7 mouse cellular contexts compared by ENCODE assay signal in the genomic region with DNA sequence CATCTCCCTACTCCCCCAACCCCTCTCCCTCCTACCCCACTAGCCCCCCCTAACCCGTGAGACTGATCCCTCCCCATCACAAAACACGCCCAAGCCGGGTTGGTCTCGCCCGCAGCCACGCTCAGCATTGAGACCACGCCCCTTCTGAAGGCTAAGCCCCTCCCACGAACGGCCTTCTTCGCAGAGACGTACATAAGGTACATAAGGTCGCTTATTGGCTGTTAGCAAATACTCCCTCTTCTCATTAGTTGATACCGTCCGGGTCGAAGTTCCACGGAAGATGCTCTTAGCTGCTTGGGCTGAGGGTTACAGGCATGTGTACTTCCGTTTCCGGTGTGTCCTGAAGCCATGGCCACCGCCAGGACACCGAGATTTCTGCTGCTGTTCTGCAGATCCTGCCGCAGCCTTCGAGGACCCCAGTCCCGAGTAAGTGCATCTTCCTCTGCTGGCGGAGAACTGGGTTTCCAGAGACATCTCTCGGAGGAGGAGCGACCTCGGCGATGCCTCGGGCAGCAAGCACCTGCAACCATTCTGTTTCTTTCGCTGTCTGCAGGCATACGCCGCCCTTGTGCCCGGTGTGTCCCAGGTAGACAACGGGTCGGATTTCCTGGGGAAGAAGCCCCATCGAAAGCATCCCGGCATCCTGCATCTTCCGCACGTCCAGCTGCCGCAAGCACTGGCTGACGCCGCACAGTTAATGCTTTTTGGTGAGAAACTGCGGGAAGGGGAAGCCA. TPM values are rescaled to one million over a fixed set of nuclear protein-coding genes. Genes with fewer than 3 reads are reported as not detected.
A peak's percentile ranks its signal among the peaks of the same experiment; 100 is the strongest.
DNase-seq lines count a peak whose midpoint lies in the region; ATAC-seq lines count a peak whose summit lies in the region.

Mettl17 (plus strand) TSS at position 245 of the 734 bp plus-strand sequence.

- peak within 1 kb of the TSS; percentile 71 for H3K4me3 ChIP-seq in intestine, embryonic 16.5 days (ENCODE audit: low read length)
- H3K4me3 ChIP-seq in midbrain, embryonic 11.5 days (ENCODE audit: low read depth, low read length) = peak within 1 kb of the TSS; percentile 74

- H3K9me3 ChIP-seq in intestine, embryonic 16.5 days (ENCODE audit: control insufficient read depth, low read length) = no peaks in the 10 kb centered on the region
- H3K9me3 ChIP-seq in midbrain, embryonic 11.5 days (ENCODE audit: control insufficient read depth, low read length) = no peaks in the 10 kb centered on the region

- intact Hi-C loops in left cerebral cortex, postnatal 36 days (cut with DNase I) = loop anchor here (5.0 to 10.0 kb wide), 2 partner anchors 128 to 220 kb away; partner anchors contain the start of gene Hnrnpc

- H3K9ac ChIP-seq in intestine, embryonic 16.5 days (ENCODE audit: low read depth, low read length) = peak within 1 kb of the TSS; percentile 77
- H3K9ac ChIP-seq in midbrain, embryonic 11.5 days (ENCODE audit: low read length) = peak within 1 kb of the TSS; percentile 68

- H3K4me2 ChIP-seq in intestine, embryonic 16.5 days (ENCODE audit: low read depth, low read length) = peak within 1 kb of the TSS; percentile 65
- H3K4me2 ChIP-seq in midbrain, embryonic 11.5 days = peak within 1 kb of the TSS; percentile 92

- H3K36me3 ChIP-seq in intestine, embryonic 16.5 days (ENCODE audit: control insufficient read depth, insufficient read depth, low read length) = peaks cover 17% of the 10 kb centered on the region
- peaks cover 15% of the 10 kb centered on the region for H3K36me3 ChIP-seq in midbrain, embryonic 11.5 days (ENCODE audit: control insufficient read depth, insufficient read depth, low read length)

- peaks cover 8% of the 10 kb centered on the region; the same call in 1 of the 2 replicates for H3K4me1 ChIP-seq in intestine, embryonic 16.5 days (ENCODE audit: control insufficient read depth, insufficient read depth, low read length)
- H3K4me1 ChIP-seq in midbrain, embryonic 11.5 days (ENCODE audit: control insufficient read depth, insufficient read depth, low read length) = peaks cover 10% of the 10 kb centered on the region

- WGBS in intestine, embryonic 16.5 days = under 1% methylated on average over 43 of the region's 43 CpGs
- under 1% methylated on average over 43 of the region's 43 CpGs for WGBS in midbrain, embryonic 11.5 days

- peak; percentile 99 for ATAC-seq in intestine, embryonic 16.5 days
- ATAC-seq in midbrain, embryonic 11.5 days (ENCODE audit: low FRiP score) = peak; percentile 96

- peak; percentile 94 for DNase-seq in adrenal gland, adult 8-10 months
- peak; percentile 98 for DNase-seq in embryo, embryonic 9.5 days (ENCODE audit: extremely low spot score)
- DNase-seq in gastrocnemius, postnatal 4 days (ENCODE audit: low spot score in 2 of 2) = peak; percentile 84 to 96
- DNase-seq in left cerebral cortex, postnatal 36 days (ENCODE audit: low spot score in 2 of 2) = peak; percentile 87 to 88
- DNase-seq in midbrain, embryonic 11.5 days (ENCODE audit: low spot score, missing footprints) = peak; percentile 99
- peak; percentile 97 for DNase-seq in skeletal muscle tissue, adult 2 months (ENCODE audit: low read depth, low spot score)

- peak within 1 kb of the TSS; percentile 80 for H3K27ac ChIP-seq in intestine, embryonic 16.5 days (ENCODE audit: low read length)
- H3K27ac ChIP-seq in midbrain, embryonic 11.5 days (ENCODE audit: low read depth, low read length) = peak within 1 kb of the TSS; percentile 75

- no peaks in the 10 kb centered on the region for H3K27me3 ChIP-seq in intestine, embryonic 16.5 days (replicated peaks; ENCODE audit: control insufficient read depth, insufficient read depth, low read length)
- H3K27me3 ChIP-seq in midbrain, embryonic 11.5 days (ENCODE audit: control insufficient read depth, insufficient read depth, low read length) = no peaks in the 10 kb centered on the region

RNA-seq across cellular contexts. Expression of gene Mettl17, which starts in this region (rescaled TPM):
- 10 to 100 TPM; 31.5 to 50.1 (median 45.6) TPM for total RNA-seq in adrenal gland, adult 8-10 months (2022)
- total RNA-seq in gastrocnemius, postnatal 4 days (2021) = 10 to 100 TPM; 11.4 to 14.3 TPM
- polyA plus RNA-seq in intestine, embryonic 16.5 days (2015; fragmentation: Nextera tagmentation; extraction: Ambion mirVana) = 50.3 and 57.1 TPM in 2 replicates
- 10 to 100 TPM; 23.6 to 45.2 TPM for total RNA-seq in left cerebral cortex, postnatal 36 days (2021)
- polyA plus RNA-seq in midbrain, embryonic 11.5 days (2014; fragmentation: Nextera tagmentation; extraction: Ambion mirVana) = 49.6 and 52.4 TPM in 2 replicates

Comparison
In these comparisons a context has a peak if more than half of its experiments do, and no peak if none do; other contexts are left out.
1. Peak in every context shown above with its lines: DNase-seq, ATAC-seq, H3K4me3 ChIP-seq and H3K27ac ChIP-seq.